Mouse (Mus musculus): ENCODE data around the gene Foxj2. TPM values are rescaled to one million over a fixed set of nuclear protein-coding genes. Genes with fewer than 3 reads are reported as not detected.
A peak's percentile ranks its signal among the peaks of the same experiment; 100 is the strongest.

Gene Foxj2
- total and polyA plus RNA-seq, 2 experiments: 1.7 to 3.3 TPM

DNA sequence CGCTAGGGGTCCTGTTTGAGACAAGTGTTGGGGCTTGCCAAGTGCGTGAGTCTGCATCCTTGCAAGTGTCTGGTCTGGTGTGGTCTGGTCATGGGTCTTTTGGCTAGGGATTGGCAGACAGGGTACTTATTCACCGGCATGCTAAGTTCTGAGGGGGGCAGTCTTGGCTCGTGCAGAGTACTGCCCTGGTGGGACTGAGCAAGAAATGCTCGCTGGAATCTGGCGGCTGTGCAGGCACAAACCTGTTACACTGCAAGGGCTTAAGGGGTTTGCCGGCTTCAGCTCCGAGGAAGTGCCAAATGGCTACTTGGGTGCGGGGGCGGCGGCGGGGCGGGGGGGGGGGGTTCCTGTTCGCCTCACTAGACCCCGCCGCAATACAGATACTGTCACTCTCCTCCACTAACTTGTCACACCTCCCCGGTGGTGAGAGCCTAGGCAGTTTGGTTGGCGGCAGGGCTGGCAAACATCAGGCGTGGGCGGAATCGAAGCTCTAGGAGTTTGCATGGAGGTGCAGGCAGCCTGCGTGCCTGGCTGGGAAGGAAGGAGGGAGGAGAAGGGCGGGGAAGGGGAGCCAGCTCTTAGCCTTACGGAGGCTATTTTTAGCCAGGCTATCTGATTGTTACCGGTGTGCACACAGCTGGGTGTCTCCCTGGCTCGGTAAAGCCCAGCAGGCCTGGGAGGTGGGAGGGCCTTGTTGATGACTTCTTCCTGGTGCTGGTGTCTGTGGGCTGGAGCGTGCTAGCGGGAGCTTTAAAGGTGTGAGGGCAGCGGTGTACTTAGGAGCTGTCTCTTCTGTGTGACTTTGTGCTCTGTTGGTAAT, 6.4 kb downstream of the Foxj2 start:
- Histone ChIP-seq H3K27me3 (ENCODE audit: control insufficient read depth, insufficient read depth, low read length) (no peaks in the 10 kb centered on the region), H3K4me1 (ENCODE audit: control insufficient read depth, insufficient read depth, low read length) (peaks cover 28% of the 10 kb centered on the region), H3K36me3 (ENCODE audit: control insufficient read depth, insufficient read depth, low read length) (peaks cover 9% of the 10 kb centered on the region; the same call in 1 of the 2 replicates), H3K4me3 (ENCODE audit: insufficient read depth, low read depth, low read length) (peak overlapping the region; percentile 10), H3K79me2 (ENCODE audit: control insufficient read depth, insufficient read depth, low read length) (peaks cover 15% of the 10 kb centered on the region; the same call in 1 of the 2 replicates), H3K27ac (replicated peaks; ENCODE audit: insufficient read depth, low read depth, low read length) (no peak overlapping the region), H3K9ac (ENCODE audit: low read depth, low read length) (peak overlapping the region; percentile 1; the same call in 1 of the 2 replicates)
- TF ChIP-seq POLR2A (IDR thresholded peaks at IDR 0.05; ENCODE audit: extremely low read depth, insufficient read depth, low read length) (no peak), CTCF (IDR thresholded peaks at IDR 0.05; ENCODE audit: low read depth, low read length) (no peak)
- peak; percentile 60 for DNase-seq (ENCODE audit: extremely low read depth, low read depth, low spot score)
- 5% methylated on average over 29 of the region's 29 CpGs for WGBS

DNA sequence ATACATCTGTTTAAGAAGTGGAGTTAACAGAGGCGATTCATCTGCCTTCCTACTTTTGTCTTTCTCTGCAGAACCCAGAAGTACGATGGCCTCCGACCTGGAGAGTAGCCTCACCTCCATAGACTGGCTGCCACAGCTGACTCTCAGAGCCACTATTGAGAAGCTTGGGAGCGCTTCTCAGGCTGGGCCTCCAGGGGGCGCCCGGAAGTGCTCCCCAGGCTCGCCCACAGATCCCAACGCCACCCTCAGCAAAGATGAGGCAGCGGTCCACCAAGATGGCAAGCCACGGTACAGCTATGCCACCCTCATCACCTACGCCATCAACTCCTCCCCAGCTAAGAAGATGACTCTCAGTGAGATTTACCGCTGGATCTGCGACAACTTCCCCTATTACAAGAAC, 8.4 kb downstream of the Foxj2 start:
- peaks cover 11% of the 10 kb centered on the region; the same call in 1 of the 2 replicates for H3K79me2 ChIP-seq (ENCODE audit: control insufficient read depth, insufficient read depth, low read length)
- H3K9ac ChIP-seq (ENCODE audit: low read depth, low read length): no peak overlapping the region
- H3K27me3 ChIP-seq (ENCODE audit: control insufficient read depth, insufficient read depth, low read length): no peaks in the 10 kb centered on the region
- TF ChIP-seq POLR2A (IDR thresholded peaks at IDR 0.05; ENCODE audit: extremely low read depth, insufficient read depth, low read length) (no peak), CTCF (IDR thresholded peaks at IDR 0.05; ENCODE audit: low read depth, low read length) (peak; percentile 47)
- H3K27ac ChIP-seq (replicated peaks; ENCODE audit: insufficient read depth, low read depth, low read length): no peak overlapping the region
- 73% methylated on average over 13 of the region's 13 CpGs for WGBS
- no peak overlapping the region for H3K4me3 ChIP-seq (ENCODE audit: insufficient read depth, low read depth, low read length)
- H3K36me3 ChIP-seq (ENCODE audit: control insufficient read depth, insufficient read depth, low read length): peaks cover 10% of the 10 kb centered on the region; the same call in 1 of the 2 replicates
- DNase-seq (ENCODE audit: extremely low read depth, low read depth, low spot score): no peak
- H3K4me1 ChIP-seq (ENCODE audit: control insufficient read depth, insufficient read depth, low read length): peaks cover 23% of the 10 kb centered on the region

DNA sequence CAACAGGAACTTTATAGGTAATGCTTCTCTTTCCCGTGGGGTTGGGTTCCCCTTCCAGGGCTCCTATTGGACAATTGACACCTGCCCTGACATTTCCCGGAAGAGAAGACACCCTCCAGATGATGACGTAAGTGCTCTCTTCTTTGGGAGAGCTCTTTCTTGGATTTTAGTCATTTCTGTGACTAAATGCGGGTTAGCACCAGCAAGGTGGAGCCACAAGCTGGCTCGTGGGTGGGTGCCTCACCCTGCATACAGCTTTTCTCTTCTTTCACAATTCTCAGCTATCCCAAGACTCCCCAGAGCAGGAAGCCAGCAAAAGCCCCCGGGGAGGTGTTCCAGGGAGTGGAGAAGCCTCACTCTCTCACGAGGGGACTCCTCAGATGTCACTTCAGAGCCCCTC, 13.2 kb downstream of the Foxj2 start:
- Histone ChIP-seq H3K9ac (ENCODE audit: low read depth, low read length) (no peak overlapping the region), H3K36me3 (ENCODE audit: control insufficient read depth, insufficient read depth, low read length) (peaks cover 33% of the 10 kb centered on the region), H3K79me2 (ENCODE audit: control insufficient read depth, insufficient read depth, low read length) (no peaks in the 10 kb centered on the region), H3K4me1 (ENCODE audit: control insufficient read depth, insufficient read depth, low read length) (no peaks in the 10 kb centered on the region), H3K27ac (replicated peaks; ENCODE audit: insufficient read depth, low read depth, low read length) (no peak overlapping the region), H3K4me3 (ENCODE audit: insufficient read depth, low read depth, low read length) (no peak overlapping the region), H3K27me3 (ENCODE audit: control insufficient read depth, insufficient read depth, low read length) (no peaks in the 10 kb centered on the region)
- no peak for TF ChIP-seq CTCF (IDR thresholded peaks at IDR 0.05; ENCODE audit: low read depth, low read length)
- TF ChIP-seq POLR2A (IDR thresholded peaks at IDR 0.05; ENCODE audit: extremely low read depth, insufficient read depth, low read length): no peak
- no peak for DNase-seq (ENCODE audit: extremely low read depth, low read depth, low spot score)
- 86% methylated on average over 7 of the region's 7 CpGs for WGBS

DNA sequence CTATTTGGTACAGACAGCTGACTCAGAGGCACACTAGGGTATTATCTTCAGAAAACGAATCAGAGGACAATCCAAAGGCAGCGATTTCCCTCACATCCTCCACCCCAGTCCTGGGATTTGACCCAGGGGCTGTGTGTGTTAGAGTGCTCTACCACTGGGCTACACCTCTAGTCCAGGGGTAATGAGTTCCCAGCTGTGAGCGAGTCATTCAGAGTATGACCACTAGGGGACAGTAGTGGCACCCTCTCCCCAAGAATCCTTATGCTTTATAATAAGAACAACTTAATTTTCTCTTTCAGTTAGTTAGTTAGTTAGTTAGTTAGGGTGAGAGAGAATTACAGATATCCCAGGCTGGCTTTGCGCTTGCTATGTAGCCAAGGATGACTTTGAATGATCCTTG, 14.7 kb downstream of the Foxj2 start:
- TF ChIP-seq POLR2A (IDR thresholded peaks at IDR 0.05; ENCODE audit: extremely low read depth, insufficient read depth, low read length) (no peak), CTCF (IDR thresholded peaks at IDR 0.05; ENCODE audit: low read depth, low read length) (peak; percentile 66)
- DNase-seq (ENCODE audit: extremely low read depth, low read depth, low spot score): no peak
- H3K36me3 ChIP-seq (ENCODE audit: control insufficient read depth, insufficient read depth, low read length): peaks cover 37% of the 10 kb centered on the region

DNA sequence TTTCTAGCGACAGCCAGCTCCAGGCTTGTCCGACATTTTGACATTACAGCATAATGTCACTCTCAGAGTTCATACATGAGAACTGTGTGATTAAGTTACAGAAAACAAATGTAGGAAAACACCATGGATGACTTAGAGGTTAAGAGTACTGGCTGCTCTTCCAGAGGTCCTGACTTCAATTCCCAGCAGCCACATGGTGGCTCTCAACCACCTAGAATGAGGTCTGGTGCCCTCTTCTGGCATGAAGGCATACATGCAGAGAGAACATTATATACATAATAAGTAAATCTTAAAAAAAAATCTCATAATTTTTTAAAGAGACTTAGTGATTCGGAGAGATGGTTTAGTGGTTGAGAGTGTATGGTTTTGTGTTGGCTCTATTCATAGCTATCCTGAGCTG, 17.3 kb downstream of the Foxj2 start:
- TF ChIP-seq CTCF (IDR thresholded peaks at IDR 0.05; ENCODE audit: low read depth, low read length): no peak; the same call in 1 of the 2 replicates
- no peak for TF ChIP-seq POLR2A (IDR thresholded peaks at IDR 0.05; ENCODE audit: extremely low read depth, insufficient read depth, low read length)
- H3K4me1 ChIP-seq (ENCODE audit: control insufficient read depth, insufficient read depth, low read length): no peaks in the 10 kb centered on the region
- H3K79me2 ChIP-seq (ENCODE audit: control insufficient read depth, insufficient read depth, low read length): no peaks in the 10 kb centered on the region
- H3K36me3 ChIP-seq (ENCODE audit: control insufficient read depth, insufficient read depth, low read length): peaks cover 49% of the 10 kb centered on the region
- H3K27ac ChIP-seq (replicated peaks; ENCODE audit: insufficient read depth, low read depth, low read length): no peak overlapping the region
- DNase-seq (ENCODE audit: extremely low read depth, low read depth, low spot score): no peak
- 97% methylated on average over 3 of the region's 3 CpGs for WGBS
- no peaks in the 10 kb centered on the region for H3K27me3 ChIP-seq (ENCODE audit: control insufficient read depth, insufficient read depth, low read length)
- H3K9ac ChIP-seq (ENCODE audit: low read depth, low read length): no peak overlapping the region
- H3K4me3 ChIP-seq (ENCODE audit: insufficient read depth, low read depth, low read length): no peak overlapping the region

More for the DNA sequence above, 14.7 kb downstream of the Foxj2 start:
- no peaks in the 10 kb centered on the region for H3K4me1 ChIP-seq (ENCODE audit: control insufficient read depth, insufficient read depth, low read length)
- no peaks in the 10 kb centered on the region for H3K79me2 ChIP-seq (ENCODE audit: control insufficient read depth, insufficient read depth, low read length)
- H3K9ac ChIP-seq (ENCODE audit: low read depth, low read length): no peak overlapping the region
- H3K27ac ChIP-seq (replicated peaks; ENCODE audit: insufficient read depth, low read depth, low read length): no peak overlapping the region
- no peaks in the 10 kb centered on the region for H3K27me3 ChIP-seq (ENCODE audit: control insufficient read depth, insufficient read depth, low read length)
- H3K4me3 ChIP-seq (ENCODE audit: insufficient read depth, low read depth, low read length): no peak overlapping the region
- whole genome bisulfite sequencing: 78% methylated on average over 4 of the region's 4 CpGs

DNA sequence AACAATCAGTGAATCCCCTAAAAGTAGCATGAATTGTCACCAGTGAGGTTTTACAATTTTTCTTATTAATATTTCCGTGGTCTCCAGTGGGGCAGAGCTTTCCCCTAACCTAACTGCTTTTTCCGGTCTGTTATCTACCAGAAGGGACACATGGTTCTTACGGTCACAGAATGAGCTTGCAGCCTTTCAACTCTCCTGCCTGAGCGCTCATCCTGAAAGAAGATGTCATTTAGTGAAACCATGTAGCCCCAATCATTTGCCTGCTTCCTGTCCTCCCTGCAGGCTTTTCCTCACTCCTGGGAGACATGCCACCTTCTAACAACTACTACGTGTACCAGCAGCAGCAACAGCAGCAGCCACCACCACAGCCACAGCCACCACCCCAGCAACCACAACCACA, 17.8 kb downstream of the Foxj2 start:
- Histone ChIP-seq H3K79me2 (ENCODE audit: control insufficient read depth, insufficient read depth, low read length) (no peaks in the 10 kb centered on the region), H3K4me1 (ENCODE audit: control insufficient read depth, insufficient read depth, low read length) (no peaks in the 10 kb centered on the region), H3K4me3 (ENCODE audit: insufficient read depth, low read depth, low read length) (no peak overlapping the region), H3K27me3 (ENCODE audit: control insufficient read depth, insufficient read depth, low read length) (no peaks in the 10 kb centered on the region), H3K9ac (ENCODE audit: low read depth, low read length) (no peak overlapping the region), H3K27ac (replicated peaks; ENCODE audit: insufficient read depth, low read depth, low read length) (no peak overlapping the region), H3K36me3 (ENCODE audit: control insufficient read depth, insufficient read depth, low read length) (peaks cover 49% of the 10 kb centered on the region)
- 96% methylated on average over 5 of the region's 5 CpGs for WGBS
- TF ChIP-seq CTCF (IDR thresholded peaks at IDR 0.05; ENCODE audit: low read depth, low read length): no peak
- DNase-seq (ENCODE audit: extremely low read depth, low read depth, low spot score): no peak
